13 mouse cellular contexts compared by ENCODE assay signal in genomic region chr1:73726658-73727057, GRCm38 (mm10).
DNase-seq lines count a peak whose midpoint lies in the region.
"Had no signal": no experiment of that assay in that cellular context is flagged by ENCODE, and none has a peak within 500 bp of the region (broad histone marks: within the 10 kb centered on the region; RNA-seq: fewer than 3 reads in every experiment).

No protein-coding gene starts in this region.

- peak; percentile 77 for DNase-seq in brain, adult 2 months (ENCODE audit: low read depth, low spot score)
- DNase-seq in cerebellum, adult 11-12 months, result peak; percentile 80
- DNase-seq in cerebellum, adult 9-10 months, result peak; percentile 81
- peak; percentile 49 to 63 for DNase-seq in cerebellum, postnatal 36 days
- no peak for DNase-seq in lung, postnatal 10 days
- no peak for DNase-seq in yolk sac, embryonic 10.5 days (ENCODE audit: low spot score)
- DNase-seq: adrenal gland, postnatal 14 days; forebrain, postnatal 0 days; gastrocnemius, adult 2 months; gastrocnemius, postnatal 36 days; heart, adult 18-20 months; heart, postnatal 14 days; kidney, adult 11 months had no signal

Comparison
In these comparisons a context has a peak if more than half of its experiments do, and no peak if none do; other contexts are left out.
1. DNase-seq: peak in brain, adult 2 months (single experiment), cerebellum, adult 11-12 months (single experiment), cerebellum, adult 9-10 months (single experiment) and cerebellum, postnatal 36 days (2 of 2); none in lung, postnatal 10 days (single experiment) and yolk sac, embryonic 10.5 days (single experiment).